Mouse (Mus musculus) G1E (cell line): ENCODE results near the gene Arhgef11. TPM values are rescaled to one million over a fixed set of nuclear protein-coding genes. Genes with fewer than 3 reads are reported as not detected.

Source experiments
- ATAC-seq: 2 replicates; pipeline ENCODE4 v1.8.0; 2016; ENCODE audit warnings: mild to moderate bottlenecking; ENCODE audit not compliant: insufficient number of reproducible peaks, poor library complexity, low FRiP score, severe bottlenecking; ENCODE audit errors: extremely low read depth
- DNase-seq: peaks from one replicate; pipeline ENCODE4 v3.0.0; 2012; ENCODE audit warnings: low spot score
- H3K27me3 ChIP-seq: 2 replicates; pipeline ENCODE4 v1.6.1; 2012; ENCODE audit warnings: mild to moderate bottlenecking, low read length, inconsistent platforms; ENCODE audit not compliant: insufficient read depth
- H3K36me3 ChIP-seq: replicated peaks from 2 replicates; pipeline ENCODE3; 2012; ENCODE audit warnings: mild to moderate bottlenecking, inconsistent platforms
- H3K4me1 ChIP-seq: 2 replicates; pipeline ENCODE4 v1.6.1; 2012; ENCODE audit warnings: low read depth, low read length, inconsistent platforms, mixed read lengths; ENCODE audit not compliant: insufficient read depth
- H3K4me3 ChIP-seq: 2 replicates; pipeline ENCODE4 v1.5.1; 2012; ENCODE audit warnings: low read depth, mild to moderate bottlenecking, inconsistent platforms, low read length, moderate library complexity, mixed read lengths
- H3K9me3 ChIP-seq: replicated peaks from 2 replicates; pipeline ENCODE4 v1.6.1; 2012; ENCODE audit warnings: inconsistent platforms
- CTCF ChIP-seq: IDR thresholded peaks from 2 replicates; pipeline ENCODE4 v1.5.1; 2012; ENCODE audit warnings: low read depth, low read length, inconsistent platforms, mixed read lengths
- GATA1 ChIP-seq: IDR thresholded peaks from 2 replicates; pipeline ENCODE4 v1.6.1; 2012; ENCODE audit warnings: borderline replicate concordance, low read length, inconsistent platforms, mixed read lengths
- GATA2 ChIP-seq: IDR thresholded peaks from 2 replicates; pipeline ENCODE4 v1.6.1; 2012; ENCODE audit warnings: low read depth, low read length, inconsistent platforms, borderline replicate concordance
- POLR2AphosphoS5 ChIP-seq: IDR thresholded peaks from 2 replicates; pipeline ENCODE4 v1.6.1; 2012; ENCODE audit warnings: low read depth, low read length, inconsistent platforms; ENCODE audit not compliant: insufficient replicate concordance
- TAL1 ChIP-seq: conservative IDR thresholded peaks from 2 replicates; pipeline ENCODE4 v1.6.1; 2012; ENCODE audit warnings: low read depth, low read length, inconsistent platforms, mixed read lengths
- polyA plus RNA-seq: library from polyadenylated mRNA; stranded (reverse); fragments of >175 nt; gene quantifications from 2 replicates; pipeline ENCODE4 v1.2.3, GENCODE M21; 2012
- total RNA-seq, 2 experiments: library from RNA; stranded (forward) in 1 of 2; stranded (reverse) in 1 of 2; fragments of 200-1000 nt in 1 of 2; fragments of >200 nt in 1 of 2; fragmentation: Nextera tagmentation in 1 of 2; gene quantifications; 2 replicates each; pipeline ENCODE4 v1.2.3; 2014 to 2017

Gene Arhgef11
- total and polyA plus RNA-seq, 3 experiments: 5.1 to 14.5 (median 14.4) TPM

DNA sequence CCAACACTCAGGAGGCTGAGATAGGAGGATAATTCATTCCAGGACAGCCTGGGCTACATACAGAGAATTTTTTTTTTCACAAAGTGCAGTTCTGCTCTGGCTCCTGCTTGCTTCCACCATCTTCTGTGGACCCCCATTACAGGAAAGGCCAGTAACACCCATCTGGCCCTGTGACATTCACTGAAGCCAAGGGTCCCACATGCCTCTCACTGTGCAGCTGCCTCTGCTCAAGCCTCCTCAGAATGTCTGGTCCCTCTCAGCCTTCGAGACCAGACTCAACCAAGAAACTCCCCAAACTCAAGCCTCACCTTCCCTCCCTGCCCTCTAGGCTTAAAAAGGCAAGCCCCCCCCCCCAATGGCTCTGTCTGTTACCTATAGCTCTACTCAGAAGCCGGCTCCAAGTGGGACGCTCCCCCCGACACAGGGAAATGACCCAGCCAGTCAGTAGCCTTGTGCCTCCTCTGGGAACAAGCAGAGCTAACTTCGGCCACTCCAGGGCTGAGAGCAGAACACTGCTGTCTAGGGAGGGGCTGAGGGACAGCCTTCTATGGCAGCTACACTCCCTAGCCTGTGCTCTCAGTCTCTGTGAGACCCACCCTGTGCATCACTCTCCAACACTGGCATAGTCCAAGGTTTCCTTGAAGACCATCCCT, 148.4 kb downstream of the Arhgef11 start:
- DNase-seq (no peak), ATAC-seq (no peak)
- Histone ChIP-seq H3K36me3 (no peaks in the 10 kb centered on the region), H3K9me3 (no peaks in the 10 kb centered on the region), H3K4me1 (peaks cover 3% of the 10 kb centered on the region; the same call in 1 of the 2 replicates), H3K4me3 (no peak overlapping the region), H3K27me3 (peaks cover 34% of the 10 kb centered on the region)
- TF ChIP-seq GATA1 (no peak), POLR2AphosphoS5 (no peak), GATA2 (no peak), TAL1 (no peak), CTCF (no peak)

- no peak for DNase-seq
- peaks cover 36% of the 10 kb centered on the region for H3K27me3 ChIP-seq
- no peaks in the 10 kb centered on the region for H3K9me3 ChIP-seq
- no peaks in the 10 kb centered on the region for H3K36me3 ChIP-seq
- no peak for ATAC-seq
- no peak overlapping the region for H3K4me3 ChIP-seq
- peaks cover 3% of the 10 kb centered on the region for H3K4me1 ChIP-seq
- TF ChIP-seq CTCF (no peak), GATA2 (no peak), GATA1 (no peak), TAL1 (no peak), POLR2AphosphoS5 (no peak)
These were observed 148.9 kb downstream of the Arhgef11 start for GRCm38 (mm10) chr3:87766284-87766667.

DNA sequence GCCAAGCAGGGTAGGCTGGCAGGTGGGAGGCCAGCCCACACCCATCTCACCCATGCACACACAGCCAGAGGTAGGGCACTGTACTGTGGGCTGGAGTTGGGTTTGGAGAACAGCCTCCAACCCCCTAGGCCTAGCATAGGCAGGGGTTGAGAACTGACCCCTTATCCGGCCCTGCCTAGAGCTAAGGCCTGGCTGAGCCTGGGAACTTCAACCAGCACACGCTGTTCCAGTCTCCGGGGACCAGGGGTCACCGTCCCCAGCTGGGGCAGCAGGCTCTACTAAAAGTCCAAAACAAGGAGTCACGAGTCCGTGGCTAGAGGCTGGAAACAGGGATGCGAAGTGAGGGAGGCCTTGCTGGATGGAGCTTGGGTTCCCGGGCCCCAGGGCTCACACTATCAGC, 150.4 kb downstream of the Arhgef11 start:
- no peaks in the 10 kb centered on the region for H3K36me3 ChIP-seq
- ATAC-seq: no peak
- H3K4me1 ChIP-seq: peaks cover 3% of the 10 kb centered on the region
- DNase-seq: no peak
- peaks cover 49% of the 10 kb centered on the region for H3K27me3 ChIP-seq
- no peaks in the 10 kb centered on the region for H3K9me3 ChIP-seq
- TF ChIP-seq TAL1 (no peak), GATA2 (no peak), POLR2AphosphoS5 (no peak), GATA1 (no peak), CTCF (no peak)
- no peak overlapping the region for H3K4me3 ChIP-seq

- H3K4me3 ChIP-seq: no peak overlapping the region
- ATAC-seq: no peak
- peaks cover 50% of the 10 kb centered on the region for H3K27me3 ChIP-seq
- TF ChIP-seq GATA2 (no peak), TAL1 (no peak), POLR2AphosphoS5 (no peak), GATA1 (no peak), CTCF (no peak)
- DNase-seq: no peak
- H3K4me1 ChIP-seq: peaks cover 3% of the 10 kb centered on the region
- H3K9me3 ChIP-seq: no peaks in the 10 kb centered on the region
- H3K36me3 ChIP-seq: no peaks in the 10 kb centered on the region
These were observed 151.1 kb downstream of the Arhgef11 start for GRCm38 (mm10) chr3:87768431-87768830.

GRCm38 (mm10) chr3:87768844-87769243, 151.5 kb downstream of the Arhgef11 start:
- Histone ChIP-seq H3K9me3 (no peaks in the 10 kb centered on the region), H3K4me1 (peaks cover 3% of the 10 kb centered on the region), H3K36me3 (no peaks in the 10 kb centered on the region), H3K27me3 (peaks cover 50% of the 10 kb centered on the region), H3K4me3 (peak overlapping the region; percentile 40; the same call in 1 of the 2 replicates)
- peak; percentile 37 for DNase-seq
- ATAC-seq: no peak
- no peak for TF ChIP-seq TAL1
- TF ChIP-seq POLR2AphosphoS5: no peak
- peak; percentile 64; the same call in 1 of the 2 replicates for TF ChIP-seq CTCF

DNA sequence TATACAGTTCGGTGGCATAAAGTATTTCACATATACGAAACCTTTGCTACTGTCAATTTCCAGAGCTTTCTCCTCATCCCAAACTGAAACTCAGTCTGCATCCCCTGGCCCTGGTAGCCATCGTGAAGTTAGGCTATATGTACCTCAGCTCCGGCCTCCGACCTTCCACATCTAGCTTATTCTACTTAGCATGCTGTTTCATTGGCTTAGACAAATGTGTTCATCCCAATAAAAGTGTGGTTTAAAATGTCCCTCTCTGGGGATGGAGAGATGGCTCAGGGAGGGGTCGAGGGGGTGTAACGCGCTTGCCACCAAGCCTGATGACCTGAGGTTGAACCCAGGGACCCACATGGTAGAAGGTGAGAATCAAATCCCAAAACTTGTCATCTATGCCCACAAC, 152.1 kb downstream of the Arhgef11 start:
- TF ChIP-seq GATA1 (no peak), POLR2AphosphoS5 (no peak), CTCF (no peak), TAL1 (no peak), GATA2 (no peak)
- ATAC-seq (no peak), DNase-seq (no peak)
- Histone ChIP-seq H3K9me3 (no peaks in the 10 kb centered on the region), H3K36me3 (no peaks in the 10 kb centered on the region), H3K27me3 (peaks cover 49% of the 10 kb centered on the region), H3K4me3 (no peak overlapping the region), H3K4me1 (peaks cover 3% of the 10 kb centered on the region)

DNA sequence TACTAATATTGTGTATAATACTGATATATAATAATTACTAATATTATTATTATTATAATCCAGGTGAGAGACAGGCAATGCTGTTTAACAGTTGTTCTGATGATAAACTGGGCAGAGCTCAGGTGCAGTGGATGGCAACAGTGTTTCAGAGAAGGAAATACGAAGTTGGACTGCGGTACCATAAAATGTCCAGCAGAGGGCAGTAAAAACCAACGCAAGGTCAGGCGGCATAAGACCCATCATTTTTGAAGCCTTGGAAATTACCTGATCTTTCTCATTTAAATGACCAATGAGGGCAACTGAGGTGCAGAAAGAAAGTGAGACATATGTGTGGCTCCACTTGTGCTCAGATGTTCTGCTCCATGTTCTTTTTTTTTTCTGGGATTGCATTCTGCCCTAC, 152.9 kb downstream of the Arhgef11 start:
- DNase-seq (peak; percentile 28), ATAC-seq (no peak)
- Histone ChIP-seq H3K27me3 (peaks cover 46% of the 10 kb centered on the region), H3K36me3 (no peaks in the 10 kb centered on the region), H3K4me1 (peaks cover 3% of the 10 kb centered on the region), H3K9me3 (no peaks in the 10 kb centered on the region), H3K4me3 (no peak overlapping the region)
- TF ChIP-seq TAL1 (no peak), CTCF (peak; percentile 76)
